Mouse (Mus musculus) forelimb bud, embryonic 11.5 days (tissue): ENCODE measurements around the gene Usp36.
"Not testable (repeated sequence)": the region's sequence is repeated elsewhere in the genome, so short reads cannot be mapped to it uniquely, and the experiment has no call there.

ENCODE experiments used
- DNase-seq: peaks from one replicate; pipeline ENCODE4 v3.0.0-alpha.2; 2012; ENCODE audit warnings: low read depth, low spot score

Gene Usp36

GRCm38 (mm10) chr11:118289999-118290889, at the start of gene Usp36:
TSS of gene Usp36 (minus strand) at chr11:118290244.
- DNase-seq, result peak; percentile 100

GRCm38 (mm10) chr11:118337491-118338168, 47.6 kb upstream of the Usp36 start:
- no peak for DNase-seq

GRCm38 (mm10) chr11:118333431-118333830, 43.4 kb upstream of the Usp36 start:
- DNase-seq, result no peak

- no peak for DNase-seq
Measured at GRCm38 (mm10) chr11:118332376-118332775, 42.3 kb upstream of the Usp36 start.

- no peak for DNase-seq
Measured at GRCm38 (mm10) chr11:118330777-118331176, 40.7 kb upstream of the Usp36 start.

GRCm38 (mm10) chr11:118330361-118330760, 40.3 kb upstream of the Usp36 start:
- DNase-seq, result no peak

GRCm38 (mm10) chr11:118328947-118329346, 38.9 kb upstream of the Usp36 start:
- no peak for DNase-seq

- DNase-seq, result no peak
Measured at GRCm38 (mm10) chr11:118328511-118328910, 38.5 kb upstream of the Usp36 start.

GRCm38 (mm10) chr11:118326991-118327971, 37.2 kb upstream of the Usp36 start:
- DNase-seq, result peak; percentile 57

- no peak for DNase-seq
Measured at GRCm38 (mm10) chr11:118326491-118326890, 36.4 kb upstream of the Usp36 start.

- peak; percentile 88 for DNase-seq
Measured at GRCm38 (mm10) chr11:118324541-118324940, 34.5 kb upstream of the Usp36 start.

GRCm38 (mm10) chr11:118323974-118324373, 33.9 kb upstream of the Usp36 start:
- no peak for DNase-seq

GRCm38 (mm10) chr11:118322647-118323046, 32.6 kb upstream of the Usp36 start:
- no peak for DNase-seq

- DNase-seq, result no peak
Measured at GRCm38 (mm10) chr11:118321971-118322370, 31.9 kb upstream of the Usp36 start.

GRCm38 (mm10) chr11:118321500-118321899, 31.5 kb upstream of the Usp36 start:
- no peak for DNase-seq

- peak; percentile 38 for DNase-seq
Measured at GRCm38 (mm10) chr11:118318678-118319077, 28.6 kb upstream of the Usp36 start.

- peak; percentile 71 for DNase-seq
Measured at GRCm38 (mm10) chr11:118317129-118317528, 27.1 kb upstream of the Usp36 start.

- no peak for DNase-seq
Measured at GRCm38 (mm10) chr11:118316231-118316806, 26.3 kb upstream of the Usp36 start.

GRCm38 (mm10) chr11:118312132-118312723, 22.2 kb upstream of the Usp36 start:
- DNase-seq, result no peak

- not testable (repeated sequence) for DNase-seq
Measured at GRCm38 (mm10) chr11:118307962-118308361, 17.9 kb upstream of the Usp36 start.

GRCm38 (mm10) chr11:118303959-118304358, 13.9 kb upstream of the Usp36 start:
- not testable (repeated sequence) for DNase-seq
